Mouse (Mus musculus) cerebellum, postnatal 36 days (tissue): Measurements from ENCODE around the gene Atxn1.

Experiments used
- DNase-seq, 2 experiments: peaks; one replicate each; pipeline ENCODE4 v3.0.0; 2021 to 2022; ENCODE audit warnings: mixed read lengths in 2 of 2

Gene Atxn1

GRCm38 (mm10) chr13:45715583-45716180, 249.1 kb downstream of the Atxn1 start:
- peak in 1 of 2 experiments; percentile 39 for DNase-seq

- DNase-seq, result no peak
Measured at GRCm38 (mm10) chr13:45710041-45710440, 254.8 kb downstream of the Atxn1 start.

DNA sequence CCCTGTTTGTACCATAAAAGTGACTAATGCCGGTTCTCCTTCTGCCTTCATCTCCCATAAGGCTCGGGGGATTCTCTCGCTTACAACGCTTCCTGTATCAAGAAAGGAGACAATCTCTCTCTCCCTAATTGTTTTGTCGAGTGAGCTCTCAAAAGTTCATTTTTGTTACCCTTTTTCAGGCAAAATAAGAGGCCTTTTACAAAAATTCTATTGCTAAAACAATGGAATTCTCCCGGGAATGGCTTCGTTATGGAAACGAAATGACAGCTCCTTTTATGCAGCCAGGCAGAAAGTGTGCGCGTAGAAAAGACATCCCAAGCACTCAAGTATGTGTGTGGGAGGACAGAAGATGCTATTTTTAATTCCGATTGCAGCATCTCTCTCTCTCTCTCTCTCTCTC, 255.4 kb downstream of the Atxn1 start:
- DNase-seq, result no peak

- no peak for DNase-seq
Measured at GRCm38 (mm10) chr13:45701296-45701790, 263.5 kb downstream of the Atxn1 start.

DNA sequence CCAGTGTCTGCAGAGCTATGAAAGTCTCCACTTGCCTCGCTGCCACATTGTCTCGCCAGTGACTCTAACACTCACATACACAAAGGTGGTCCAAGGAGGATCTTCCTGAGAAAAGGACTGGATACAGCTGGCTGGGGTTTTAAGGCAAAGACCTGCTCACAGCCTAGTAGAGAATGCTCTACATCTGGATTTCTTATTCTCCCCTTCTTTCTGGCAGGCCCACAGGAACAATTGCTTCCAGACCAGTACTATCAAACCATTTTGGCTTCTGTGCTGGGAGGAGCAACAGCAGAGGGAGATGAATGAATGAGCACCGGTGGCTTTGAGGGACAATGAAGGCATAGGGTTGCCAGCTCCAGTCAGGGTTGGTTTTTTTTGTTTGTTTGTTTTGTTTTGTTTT, 265.8 kb downstream of the Atxn1 start:
- DNase-seq, result no peak

DNA sequence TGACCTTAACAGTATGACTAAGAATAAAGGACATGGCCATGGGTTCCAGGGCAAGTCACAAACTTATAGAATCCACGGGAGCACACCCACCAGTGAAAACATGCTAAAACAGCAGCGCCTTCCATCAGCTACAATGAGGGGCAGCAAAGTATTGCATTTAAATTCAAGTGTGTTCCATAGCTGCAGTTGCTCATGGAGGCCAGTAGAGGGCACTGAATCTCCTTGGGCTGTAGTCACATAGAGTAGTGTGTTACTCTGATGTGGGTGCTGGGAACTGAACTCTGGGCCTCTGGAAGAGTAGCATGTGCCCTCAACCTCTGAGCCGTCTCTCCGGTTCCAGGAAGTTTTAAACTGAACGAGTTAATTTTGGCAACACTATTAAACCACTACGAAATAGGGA, 268.8 kb downstream of the Atxn1 start:
- DNase-seq, result no peak

DNA sequence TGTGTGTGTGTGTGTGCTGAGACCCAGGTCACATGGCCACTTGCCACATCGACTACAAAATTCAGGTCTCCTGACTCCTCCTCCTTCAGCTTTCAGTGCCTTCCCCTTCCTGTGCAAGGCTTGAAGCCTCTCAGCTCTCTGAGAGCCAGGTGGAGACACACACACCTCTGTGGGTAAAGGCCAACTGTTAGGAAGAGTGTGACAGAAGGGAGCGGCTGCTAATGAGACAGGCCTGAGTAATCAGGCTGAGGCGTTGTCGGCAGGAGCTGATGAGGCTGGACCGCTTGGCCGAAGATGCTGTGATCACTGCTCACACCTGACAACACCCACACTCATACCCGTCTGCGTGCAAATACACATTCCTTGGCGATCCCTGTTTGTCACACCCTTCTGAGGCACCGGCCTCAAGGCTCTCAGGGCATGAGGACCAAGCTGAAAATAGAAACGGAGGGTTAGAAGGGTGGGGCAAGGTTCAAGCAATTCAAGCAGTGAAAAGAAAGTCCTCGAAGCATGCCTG, 269.8 kb downstream of the Atxn1 start:
- DNase-seq, result peak; percentile 35 to 38

- no peak for DNase-seq
Measured at GRCm38 (mm10) chr13:45693953-45694352, 270.9 kb downstream of the Atxn1 start.

DNA sequence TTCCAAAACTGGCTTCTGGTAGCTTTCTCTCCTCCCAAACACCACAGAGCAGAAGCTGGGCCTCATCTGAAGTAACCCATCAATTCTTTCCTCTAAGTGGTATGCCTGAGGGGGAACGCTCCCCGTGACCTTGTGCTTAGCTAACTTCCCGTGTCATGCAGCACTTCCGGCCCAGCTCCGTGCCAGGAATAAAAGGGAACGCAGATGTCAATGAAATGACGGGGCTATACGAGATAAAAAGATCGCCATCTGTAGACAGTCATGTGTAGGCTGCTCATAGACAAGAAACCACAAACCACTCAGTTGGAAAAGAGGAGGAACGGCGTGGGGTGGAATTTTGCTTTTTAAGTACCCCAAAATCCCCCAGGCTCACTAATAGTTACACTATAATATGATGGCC, 271.3 kb downstream of the Atxn1 start:
- no peak for DNase-seq

GRCm38 (mm10) chr13:45693126-45693525, 271.7 kb downstream of the Atxn1 start:
- DNase-seq, result no peak

DNA sequence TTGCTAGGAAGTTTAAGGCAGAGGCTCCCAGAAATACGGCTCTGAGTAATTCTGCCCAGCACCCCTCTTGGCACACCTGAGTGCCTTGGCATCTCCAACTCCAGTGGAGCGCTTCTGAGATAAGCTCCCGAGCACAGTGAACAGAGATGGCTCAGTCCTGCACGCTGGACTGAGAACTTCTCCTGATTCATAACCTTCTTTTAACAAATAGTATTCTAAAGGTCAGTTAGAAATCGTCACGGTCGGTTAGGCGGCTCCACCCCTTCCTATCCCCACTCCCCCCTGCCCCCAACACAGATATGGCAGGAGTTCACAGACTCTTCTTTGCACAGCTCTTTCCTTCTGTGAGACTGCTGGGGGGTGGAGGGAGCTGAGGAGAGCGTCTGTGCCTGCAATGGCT, 272.4 kb downstream of the Atxn1 start:
- DNase-seq, result peak; percentile 21 to 25

GRCm38 (mm10) chr13:45690426-45690825, 274.4 kb downstream of the Atxn1 start:
- peak; percentile 47 for DNase-seq

DNA sequence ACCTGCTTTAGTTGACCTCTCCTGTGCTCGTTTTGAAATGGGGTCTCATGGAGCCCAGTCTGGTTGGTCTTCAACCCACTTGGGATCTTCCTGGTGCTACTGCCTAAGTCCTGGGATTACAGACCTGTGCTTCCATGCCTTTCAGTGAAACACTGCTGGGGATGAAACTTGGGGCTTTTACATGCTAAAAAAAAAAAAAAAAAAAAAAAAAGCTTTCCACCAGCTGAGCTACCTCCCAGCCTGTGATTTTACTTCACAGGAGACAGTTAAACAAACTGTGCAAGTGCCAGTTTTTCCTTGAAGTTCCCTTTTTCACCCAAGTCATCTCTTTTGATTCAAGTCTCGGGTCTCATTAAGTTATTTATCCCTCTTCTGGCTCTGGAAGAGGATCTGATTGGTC, 275.9 kb downstream of the Atxn1 start:
- no peak for DNase-seq

GRCm38 (mm10) chr13:45687581-45687980, 277.2 kb downstream of the Atxn1 start:
- DNase-seq, result no peak

DNA sequence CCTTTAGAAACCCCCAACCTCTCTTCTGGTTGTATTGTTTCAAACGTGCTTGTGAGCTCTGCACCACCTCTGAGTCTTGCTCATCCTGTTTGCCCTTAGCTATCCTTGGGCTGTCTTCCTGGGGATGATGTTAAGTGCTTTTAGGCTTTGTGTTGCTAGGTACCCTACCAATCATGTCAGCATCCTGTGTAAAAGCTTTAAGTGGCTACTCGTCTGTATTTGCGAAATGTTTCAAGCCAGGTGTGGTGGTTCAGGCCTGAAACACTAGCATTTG, 278.6 kb downstream of the Atxn1 start:
- no peak for DNase-seq

GRCm38 (mm10) chr13:45685575-45686308, 279.1 kb downstream of the Atxn1 start:
- no peak for DNase-seq

DNA sequence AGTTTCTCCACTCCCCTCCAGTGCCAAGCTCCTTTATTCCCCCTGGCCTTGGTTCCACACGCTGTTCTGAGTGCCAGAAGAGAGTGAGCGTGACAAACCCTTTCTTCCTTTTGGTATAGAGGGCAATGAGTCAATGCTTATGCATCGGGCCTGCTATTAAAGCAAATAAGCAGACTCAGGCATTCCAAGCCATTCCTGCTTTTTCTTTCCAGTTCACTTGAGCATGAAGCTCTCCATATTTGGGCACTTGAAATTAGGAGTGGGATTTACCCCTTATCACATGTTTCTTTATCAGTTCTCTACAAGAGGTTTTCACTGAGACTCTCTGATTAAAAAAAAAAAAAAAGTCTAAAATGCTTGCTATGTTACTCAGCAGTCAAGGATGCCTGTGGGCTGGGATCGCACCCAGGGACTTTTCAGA, 279.9 kb downstream of the Atxn1 start:
- DNase-seq, result no peak

DNA sequence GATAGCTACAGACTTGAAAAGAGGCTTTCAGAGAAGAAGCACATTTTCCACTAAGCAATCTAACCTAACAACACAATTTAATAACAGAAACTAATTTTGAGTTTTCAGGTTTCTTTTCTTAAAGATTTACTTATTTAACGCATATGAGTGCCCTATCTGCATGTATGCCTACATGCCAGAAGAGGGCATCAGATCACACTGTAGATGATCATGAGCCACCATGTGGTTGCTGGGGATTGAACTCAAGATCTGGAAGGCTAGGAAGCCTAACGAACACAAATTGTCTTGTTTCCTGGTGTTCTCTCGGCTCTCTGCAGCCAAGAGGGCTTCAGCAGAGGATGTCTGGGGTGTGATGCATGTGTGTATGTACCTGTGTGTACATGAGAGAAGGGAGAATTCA, 280.8 kb downstream of the Atxn1 start:
- no peak for DNase-seq

- no peak for DNase-seq
Measured at GRCm38 (mm10) chr13:45681196-45681595, 283.6 kb downstream of the Atxn1 start.

DNA sequence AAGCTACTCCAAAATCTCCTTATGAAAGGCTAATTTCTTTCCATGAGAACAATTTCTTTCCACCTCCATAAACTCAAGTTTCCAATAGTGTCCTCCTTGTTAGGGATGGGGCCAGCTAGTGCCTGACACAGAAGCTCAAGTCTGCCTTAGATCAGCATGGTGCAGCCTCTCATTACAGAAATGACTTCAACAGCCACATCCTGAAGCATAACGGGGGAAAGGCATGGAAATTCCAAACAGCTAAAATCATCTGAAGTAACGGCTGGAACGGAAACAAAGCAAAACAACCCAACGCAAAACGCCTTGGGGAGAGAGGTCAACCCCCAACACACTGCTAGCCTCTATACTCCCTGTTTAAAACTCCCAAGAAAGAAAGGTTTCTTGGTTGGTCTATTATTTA, 284.2 kb downstream of the Atxn1 start:
- DNase-seq, result no peak

- DNase-seq, result no peak
Measured at GRCm38 (mm10) chr13:45679096-45679495, 285.7 kb downstream of the Atxn1 start.

- DNase-seq, result no peak
Measured at GRCm38 (mm10) chr13:45672628-45673027, 292.2 kb downstream of the Atxn1 start.

DNA sequence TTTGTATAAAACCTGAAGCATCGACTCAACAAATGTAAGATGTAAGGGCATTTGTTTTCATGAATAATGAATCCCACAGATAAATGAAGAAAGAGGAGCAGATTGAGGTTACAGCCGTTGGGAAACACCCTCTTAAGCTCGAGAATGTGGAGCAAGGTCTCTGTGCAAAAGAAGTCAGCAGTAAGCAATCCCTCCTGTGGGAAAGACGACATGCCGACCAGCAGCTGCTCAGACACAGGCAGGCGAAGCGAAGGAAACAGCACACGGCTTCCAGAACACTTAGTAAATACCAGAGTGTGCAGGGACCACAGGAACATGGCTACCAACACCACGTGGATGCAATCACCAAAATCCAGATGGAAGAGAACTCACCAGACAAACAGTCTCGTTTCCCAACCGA, 294.8 kb downstream of the Atxn1 start:
- DNase-seq, result no peak

GRCm38 (mm10) chr13:45662852-45663251, 302.0 kb downstream of the Atxn1 start:
- no peak for DNase-seq

GRCm38 (mm10) chr13:45662216-45662615, 302.6 kb downstream of the Atxn1 start:
- no peak for DNase-seq
